10 mouse cellular contexts compared by ENCODE assay signal in the genomic region with DNA sequence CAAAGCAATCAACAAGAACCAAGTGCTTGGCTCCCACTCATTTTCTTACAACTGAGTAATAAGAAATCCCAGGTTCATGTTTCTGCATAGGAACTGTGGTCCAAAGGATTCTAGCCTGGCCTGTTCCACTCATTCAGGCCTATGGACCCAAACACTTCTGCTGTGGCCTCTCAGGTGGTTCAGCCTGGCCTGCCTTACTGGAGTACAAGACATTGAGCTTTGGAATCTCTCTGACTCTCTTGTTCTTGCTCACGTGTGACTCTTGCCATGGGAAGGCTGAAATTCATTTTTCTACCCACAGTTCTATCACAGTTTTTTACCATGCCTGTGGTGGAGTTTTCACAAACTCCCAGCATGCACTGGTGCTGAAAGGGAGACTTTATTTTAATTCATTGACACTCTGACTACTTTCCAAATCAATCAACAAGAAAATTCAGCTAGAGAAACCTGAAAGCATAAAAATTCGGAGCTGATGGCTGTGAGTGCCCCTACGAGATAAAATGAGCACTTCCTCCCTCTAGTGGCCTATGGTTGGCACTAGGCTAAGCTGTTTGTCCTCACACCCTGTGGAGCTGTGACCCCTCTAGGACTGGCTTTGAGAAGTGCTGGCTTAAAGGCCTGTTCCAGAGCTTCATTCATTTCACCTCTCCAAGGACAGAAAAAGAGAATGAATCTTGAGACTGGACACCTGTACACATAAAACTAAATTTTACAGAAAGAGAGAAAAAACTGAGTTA. TPM values are rescaled to one million over a fixed set of nuclear protein-coding genes. Genes with fewer than 3 reads are reported as not detected.
DNase-seq lines count a peak whose midpoint lies in the region; ATAC-seq and TF ChIP-seq lines count a peak whose summit lies in the region.
"Had no signal": no experiment of that assay in that cellular context is flagged by ENCODE, and none has a peak within 500 bp of the region (broad histone marks: within the 10 kb centered on the region; RNA-seq: fewer than 3 reads in every experiment).

No protein-coding gene starts in this region.

- H3K9me3 ChIP-seq in hindbrain, embryonic 14.5 days (ENCODE audit: control insufficient read depth, low read length): no peaks in the 10 kb centered on the region
- no peaks in the 10 kb centered on the region for H3K9me3 ChIP-seq in hindbrain, embryonic 12.5 days (replicated peaks)
- no peaks in the 10 kb centered on the region for H3K9me3 ChIP-seq in G1E (replicated peaks)
- H3K9me3 ChIP-seq in hindbrain, postnatal 0 days (ENCODE audit: low read length): no peaks in the 10 kb centered on the region
- H3K9me3 ChIP-seq: embryonic facial prominence, embryonic 13.5 days had no signal

- intact Hi-C loops in left cerebral cortex, postnatal 25 days (cut with DNase I): loop anchor here (1.0 kb wide), 1 partner anchor 114 kb away; no protein-coding TSS in a partner anchor

- no peak overlapping the region for H3K9ac ChIP-seq in hindbrain, embryonic 14.5 days
- H3K9ac ChIP-seq in hindbrain, embryonic 12.5 days: no peak overlapping the region
- H3K9ac ChIP-seq in hindbrain, postnatal 0 days (replicated peaks; ENCODE audit: low read length): no peak overlapping the region
- H3K9ac ChIP-seq: embryonic facial prominence, embryonic 13.5 days had no signal

- DNase-seq in hindbrain, embryonic 14.5 days (ENCODE audit: low spot score): peak; percentile 68
- DNase-seq in G1E (ENCODE audit: low spot score): peak; percentile 64
- peak; percentile 77 for DNase-seq in embryo, embryonic 10.5 days (ENCODE audit: low spot score)
- DNase-seq in hindbrain, postnatal 0 days (ENCODE audit: low spot score): peak; percentile 81
- DNase-seq in left cerebral cortex, postnatal 25 days (ENCODE audit: low spot score in 2 of 2): peak; percentile 23 to 64
- peak; percentile 69 for DNase-seq in naive thymus-derived CD4-positive, alpha-beta T cell, adult 2 months (ENCODE audit: low read depth)
- DNase-seq in neural tube, embryonic 10.5 days (ENCODE audit: extremely low spot score, low spot score): no peak

- no peak overlapping the region for H3K4me2 ChIP-seq in hindbrain, embryonic 14.5 days (replicated peaks)
- no peak overlapping the region for H3K4me2 ChIP-seq in hindbrain, embryonic 12.5 days (replicated peaks)
- H3K4me2 ChIP-seq in hindbrain, postnatal 0 days (ENCODE audit: low read depth, low read length): no peak overlapping the region
- H3K4me2 ChIP-seq: embryonic facial prominence, embryonic 13.5 days had no signal

- peak; percentile 24; the same call in 1 of the 2 replicates for TF ChIP-seq CTCF in G1E (IDR thresholded peaks at IDR 0.05; ENCODE audit: low read depth, low read length)
- peak; percentile 81 for TF ChIP-seq CTCF in hindbrain, postnatal 0 days (IDR thresholded peaks at IDR 0.05; ENCODE audit: low read depth)

- H3K27ac ChIP-seq in hindbrain, embryonic 14.5 days: no peak overlapping the region
- no peak overlapping the region for H3K27ac ChIP-seq in hindbrain, embryonic 12.5 days
- H3K27ac ChIP-seq in hindbrain, postnatal 0 days: no peak overlapping the region
- H3K27ac ChIP-seq: embryonic facial prominence, embryonic 13.5 days; macrophage had no signal

- no peaks in the 10 kb centered on the region for H3K27me3 ChIP-seq in hindbrain, embryonic 14.5 days (ENCODE audit: control insufficient read depth, insufficient read depth, low read length)
- H3K27me3 ChIP-seq in hindbrain, embryonic 12.5 days: no peaks in the 10 kb centered on the region
- peaks cover 15% of the 10 kb centered on the region for H3K27me3 ChIP-seq in G1E (ENCODE audit: insufficient read depth, low read length)
- H3K27me3 ChIP-seq in hindbrain, postnatal 0 days (ENCODE audit: insufficient read depth, low read length): no peaks in the 10 kb centered on the region

- H3K4me1 ChIP-seq in hindbrain, embryonic 14.5 days (replicated peaks; ENCODE audit: control insufficient read depth, insufficient read depth, low read length): no peaks in the 10 kb centered on the region
- H3K4me1 ChIP-seq in hindbrain, embryonic 12.5 days: no peaks in the 10 kb centered on the region
- H3K4me1 ChIP-seq in G1E (ENCODE audit: insufficient read depth, low read depth, low read length): no peaks in the 10 kb centered on the region
- H3K4me1 ChIP-seq in hindbrain, postnatal 0 days (ENCODE audit: insufficient read depth, low read length): no peaks in the 10 kb centered on the region
- H3K4me1 ChIP-seq: embryonic facial prominence, embryonic 13.5 days had no signal

- ATAC-seq in hindbrain, embryonic 14.5 days (ENCODE audit: low FRiP score): no peak
- ATAC-seq in hindbrain, embryonic 12.5 days (ENCODE audit: low FRiP score): no peak
- ATAC-seq in G1E (ENCODE audit: extremely low read depth, insufficient number of reproducible peaks, low FRiP score, poor library complexity, severe bottlenecking): peak; percentile 63; the same call in 1 of the 2 replicates
- 0 out of 2 replicates have a peak, but pooled peaks have one; percentile 70 for ATAC-seq in hindbrain, postnatal 0 days

- no peak overlapping the region for H3K4me3 ChIP-seq in hindbrain, embryonic 14.5 days (replicated peaks; ENCODE audit: low read length)
- H3K4me3 ChIP-seq in hindbrain, embryonic 12.5 days: no peak overlapping the region
- no peak overlapping the region for H3K4me3 ChIP-seq in G1E (ENCODE audit: low read depth, low read length)
- H3K4me3 ChIP-seq in hindbrain, postnatal 0 days (ENCODE audit: low read length): no peak overlapping the region
- H3K4me3 ChIP-seq: embryonic facial prominence, embryonic 13.5 days had no signal

- WGBS in hindbrain, embryonic 14.5 days: 31% methylated on average over 3 of the region's 3 CpGs
- 28% methylated on average over 3 of the region's 3 CpGs for whole genome bisulfite sequencing in hindbrain, embryonic 12.5 days
- 30% methylated on average over 3 of the region's 3 CpGs for WGBS in hindbrain, postnatal 0 days

- no peaks in the 10 kb centered on the region for H3K36me3 ChIP-seq in hindbrain, embryonic 14.5 days (replicated peaks; ENCODE audit: control insufficient read depth, insufficient read depth)
- H3K36me3 ChIP-seq in hindbrain, embryonic 12.5 days: no peaks in the 10 kb centered on the region
- H3K36me3 ChIP-seq in G1E (replicated peaks): no peaks in the 10 kb centered on the region
- H3K36me3 ChIP-seq in hindbrain, postnatal 0 days (ENCODE audit: insufficient read depth, low read length): no peaks in the 10 kb centered on the region
- H3K36me3 ChIP-seq: embryonic facial prominence, embryonic 13.5 days had no signal

RNA-seq across cellular contexts. Expression of gene Mrvi1, which starts 52.0 kb away (rescaled TPM):
- polyA plus RNA-seq in hindbrain, embryonic 14.5 days (2014; fragmentation: Nextera tagmentation; extraction: Ambion mirVana): 1.6 and 1.8 TPM in 2 replicates
- 1.3 and 1.4 TPM in 2 replicates for polyA plus RNA-seq in hindbrain, embryonic 12.5 days (2016; fragmentation: Nextera tagmentation; extraction: Ambion mirVana)
- 0.34 TPM in 1 of 2 replicates, not detected in the other for total RNA-seq in G1E (2014; fragmentation: Nextera tagmentation)
- total RNA-seq in G1E (2017): 0.11 and 0.17 TPM in 2 replicates
- 0.04 and 0.06 TPM in 2 replicates for polyA plus RNA-seq in G1E (2012)
- 1.8 and 3.3 TPM in 2 replicates for total RNA-seq in hindbrain, postnatal 0 days (2014; rRNA removed)
- 0.78 and 0.95 TPM in 2 replicates for polyA plus RNA-seq in hindbrain, postnatal 0 days (2015; fragmentation: Nextera tagmentation; extraction: Ambion mirVana)
- 1 to 10 TPM; 2.3 to 3.1 TPM for total RNA-seq in left cerebral cortex, postnatal 25 days (2021)

Comparison
In these comparisons a context has a peak if more than half of its experiments do, and no peak if none do; other contexts are left out.
1. ATAC-seq: peak in G1E (single experiment) and hindbrain, postnatal 0 days (single experiment); none in hindbrain, embryonic 14.5 days (single experiment) and hindbrain, embryonic 12.5 days (single experiment).